Mouse (Mus musculus): ENCODE results near the gene Rab20. TPM values are rescaled to one million over a fixed set of nuclear protein-coding genes. Genes with fewer than 3 reads are reported as not detected.
"Not testable (repeated sequence)": the region's sequence is repeated elsewhere in the genome, so short reads cannot be mapped to it uniquely, and the experiment has no call there.

The Rab20 gene
- total RNA-seq, 2 experiments from 2014 or later: 0.20 to 0.26 TPM

GRCm38 (mm10) chr8:11482537-11482936 is 4.0 kb upstream of the Rab20 start:
- DNase-seq (ENCODE audit: extremely low spot score in 1 of 2, low spot score in 1 of 2): no peak

GRCm38 (mm10) chr8:11481876-11482275 is 3.4 kb upstream of the Rab20 start:
- DNase-seq (ENCODE audit: extremely low spot score in 1 of 2, low spot score in 1 of 2): no peak

- no peak for DNase-seq (ENCODE audit: extremely low spot score in 1 of 2, low spot score in 1 of 2)
Observed at GRCm38 (mm10) chr8:11479591-11479990, 1.1 kb upstream of the Rab20 start.

GRCm38 (mm10) chr8:11478807-11479527 is 457 bp upstream of the Rab20 start:
- no peak for DNase-seq (ENCODE audit: extremely low spot score in 1 of 2, low spot score in 1 of 2)

GRCm38 (mm10) chr8:11477178-11477553 is 1.3 kb downstream of the Rab20 start:
- DNase-seq (ENCODE audit: extremely low spot score in 1 of 2, low spot score in 1 of 2): no peak

GRCm38 (mm10) chr8:11476338-11477177 is 2.0 kb downstream of the Rab20 start:
- DNase-seq (ENCODE audit: extremely low spot score in 1 of 2, low spot score in 1 of 2): no peak

GRCm38 (mm10) chr8:11475876-11476275 is 2.6 kb downstream of the Rab20 start:
- DNase-seq (ENCODE audit: extremely low spot score in 1 of 2, low spot score in 1 of 2): no peak

- no peak for DNase-seq (ENCODE audit: extremely low spot score in 1 of 2, low spot score in 1 of 2)
Observed at GRCm38 (mm10) chr8:11475397-11475796, 3.1 kb downstream of the Rab20 start.

GRCm38 (mm10) chr8:11473072-11473471 is 5.4 kb downstream of the Rab20 start:
- DNase-seq (ENCODE audit: extremely low spot score in 1 of 2, low spot score in 1 of 2): no peak

- no peak for DNase-seq (ENCODE audit: extremely low spot score in 1 of 2, low spot score in 1 of 2)
Observed at GRCm38 (mm10) chr8:11471309-11471708, 7.2 kb downstream of the Rab20 start.

GRCm38 (mm10) chr8:11470694-11471093 is 7.8 kb downstream of the Rab20 start:
- DNase-seq (ENCODE audit: extremely low spot score in 1 of 2, low spot score in 1 of 2): no peak

- DNase-seq (ENCODE audit: extremely low spot score in 1 of 2, low spot score in 1 of 2): no peak
Observed at GRCm38 (mm10) chr8:11469095-11469494, 9.4 kb downstream of the Rab20 start.

GRCm38 (mm10) chr8:11466528-11466927 is 12.0 kb downstream of the Rab20 start:
- DNase-seq (ENCODE audit: extremely low spot score in 1 of 2, low spot score in 1 of 2): not testable (repeated sequence)

- DNase-seq (ENCODE audit: extremely low spot score in 1 of 2, low spot score in 1 of 2): no peak
Observed at GRCm38 (mm10) chr8:11465619-11466018, 12.9 kb downstream of the Rab20 start.

GRCm38 (mm10) chr8:11464707-11464964 is 13.9 kb downstream of the Rab20 start:
- no peak for DNase-seq (ENCODE audit: extremely low spot score in 1 of 2, low spot score in 1 of 2)

GRCm38 (mm10) chr8:11463889-11464706 is 14.4 kb downstream of the Rab20 start:
- no peak for DNase-seq (ENCODE audit: extremely low spot score in 1 of 2, low spot score in 1 of 2)

- DNase-seq (ENCODE audit: extremely low spot score in 1 of 2, low spot score in 1 of 2): no peak
Observed at GRCm38 (mm10) chr8:11463541-11463888, 15.0 kb downstream of the Rab20 start.

GRCm38 (mm10) chr8:11462641-11463040 is 15.9 kb downstream of the Rab20 start:
- DNase-seq (ENCODE audit: extremely low spot score in 1 of 2, low spot score in 1 of 2): no peak

GRCm38 (mm10) chr8:11461847-11462246 is 16.7 kb downstream of the Rab20 start:
- DNase-seq (ENCODE audit: extremely low spot score in 1 of 2, low spot score in 1 of 2): no peak

- peak in 1 of 2 experiments; percentile 29 for DNase-seq (ENCODE audit: extremely low spot score in 1 of 2, low spot score in 1 of 2)
Observed at GRCm38 (mm10) chr8:11460934-11461333, 17.6 kb downstream of the Rab20 start.

- DNase-seq (ENCODE audit: extremely low spot score in 1 of 2, low spot score in 1 of 2): no peak
Observed at GRCm38 (mm10) chr8:11459016-11459415, 19.5 kb downstream of the Rab20 start.
